Mouse (Mus musculus) hindbrain, embryonic 16.5 days (tissue): ENCODE measurements around the gene Fgf2. TPM values are rescaled to one million over a fixed set of nuclear protein-coding genes. Genes with fewer than 3 reads are reported as not detected.

ENCODE experiments used
- ATAC-seq: fragments of 200-750 bp; cut with Nextera tagmentation; 2 replicates; pipeline ENCODE4 v1.8.0; 2017; ENCODE audit warnings: moderate TSS enrichment, moderate library complexity
- H3K27ac ChIP-seq: fragments of 300-500 bp; sonication (generic); 2 replicates; pipeline ENCODE4 v1.5.1; 2014; ENCODE audit warnings: low read depth, mild to moderate bottlenecking, control low read depth, low read length, moderate library complexity
- H3K27me3 ChIP-seq: fragments of 300-500 bp; sonication (generic); replicated peaks from 2 replicates; pipeline ENCODE4 v1.6.1; 2014; ENCODE audit warnings: low read length; ENCODE audit not compliant: control insufficient read depth, insufficient read depth
- H3K36me3 ChIP-seq: fragments of 300-500 bp; sonication (generic); 2 replicates; pipeline ENCODE4 v1.6.1; 2014; ENCODE audit warnings: mild to moderate bottlenecking, low read length, moderate library complexity, mixed read lengths; ENCODE audit not compliant: control insufficient read depth, insufficient read depth
- H3K4me1 ChIP-seq: fragments of 300-500 bp; sonication (generic); 2 replicates; pipeline ENCODE4 v1.6.1; 2014; ENCODE audit warnings: low read depth, low read length; ENCODE audit not compliant: control insufficient read depth, insufficient read depth
- H3K4me2 ChIP-seq: fragments of 300-500 bp; sonication (generic); 2 replicates; pipeline ENCODE4 v1.6.1; 2014; ENCODE audit warnings: mild to moderate bottlenecking, low read length, control low read depth, moderate library complexity
- H3K4me3 ChIP-seq: fragments of 300-500 bp; sonication (generic); 2 replicates; pipeline ENCODE4 v1.5.1; 2014; ENCODE audit warnings: mild to moderate bottlenecking, low read length, control low read depth, moderate library complexity
- H3K9ac ChIP-seq: fragments of 300-500 bp; sonication (generic); 2 replicates; pipeline ENCODE4 v1.6.1; 2014; ENCODE audit warnings: low read depth, mild to moderate bottlenecking, control low read depth, low read length, moderate library complexity
- H3K9me3 ChIP-seq: fragments of 300-500 bp; sonication (generic); 2 replicates; pipeline ENCODE4 v1.6.1; 2014; ENCODE audit warnings: mild to moderate bottlenecking, low read length, moderate library complexity; ENCODE audit not compliant: control insufficient read depth
- WGBS: fragments of 180-500 bp; shearing (Covaris S2); extraction: QIAGEN DNeasy Blood & Tissue Kit; methylation state at CpG from one replicate; pipeline ENCODE4 v1.1.7; 2014; 5-methylcytosine and 5-hydroxymethylcytosine counted together
- polyA plus RNA-seq: library from polyadenylated mRNA; unstranded; fragments of >200 nt; fragmentation: Nextera tagmentation; extraction: Ambion mirVana; gene quantifications from 2 replicates; pipeline ENCODE4 v1.2.1, GENCODE M21; 2015

Gene Fgf2
- polyA plus RNA-seq: 0.55 and 0.60 TPM in 2 replicates

GRCm38 (mm10) chr3:37348221-37349165 is at the start of gene Fgf2:
Gene Fgf2 (plus strand): TSS chr3:37348346.
- WGBS: under 1% methylated on average over 61 of the region's 75 CpGs
- Histone ChIP-seq H3K4me3 (peak within 1 kb of the TSS; percentile 74), H3K9me3 (no peaks in the 10 kb centered on the region), H3K27me3 (peaks cover 12% of the 10 kb centered on the region), H3K4me1 (peaks cover 10% of the 10 kb centered on the region), H3K36me3 (no peaks in the 10 kb centered on the region), H3K9ac (peak within 1 kb of the TSS; percentile 75), H3K27ac (no peak within 1 kb of the TSS), H3K4me2 (peak within 1 kb of the TSS; percentile 100)
- peak; percentile 86 for ATAC-seq

GRCm38 (mm10) chr3:37299470-37299869 is 48.7 kb upstream of the Fgf2 start:
- Histone ChIP-seq H3K27ac (no peak overlapping the region), H3K9me3 (no peaks in the 10 kb centered on the region), H3K4me1 (no peaks in the 10 kb centered on the region), H3K4me2 (no peak overlapping the region), H3K4me3 (no peak overlapping the region), H3K36me3 (no peaks in the 10 kb centered on the region), H3K27me3 (no peaks in the 10 kb centered on the region), H3K9ac (no peak overlapping the region)
- ATAC-seq: no peak
- 73% methylated on average over 3 of the region's 3 CpGs for WGBS

DNA sequence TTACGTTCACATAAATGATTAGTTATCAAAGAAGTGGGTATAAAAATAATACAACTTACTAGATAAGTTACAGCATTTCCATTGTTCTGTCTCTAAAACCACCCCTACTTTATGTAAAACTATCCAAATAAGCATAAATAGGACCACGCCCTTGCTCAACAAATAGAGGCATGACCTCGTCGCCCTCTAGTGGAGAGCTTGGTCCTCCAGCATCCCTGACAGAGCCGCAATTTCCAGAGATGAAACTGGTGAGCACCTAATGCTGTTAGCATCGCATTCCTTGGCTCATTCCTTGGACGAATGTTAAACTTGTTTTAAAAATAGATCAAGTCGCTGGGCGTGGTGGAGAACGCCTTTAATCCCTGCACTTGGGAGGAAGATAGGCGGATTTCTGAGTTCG is 45.5 kb upstream of the Fgf2 start:
- no peak for ATAC-seq

GRCm38 (mm10) chr3:37303392-37304139 is 44.6 kb upstream of the Fgf2 start:
- 73% methylated on average over 8 of the region's 8 CpGs for WGBS
- no peak for ATAC-seq
- H3K36me3 ChIP-seq: no peaks in the 10 kb centered on the region

More for the DNA sequence above, 45.5 kb upstream of the Fgf2 start:
- Histone ChIP-seq H3K9me3 (no peaks in the 10 kb centered on the region), H3K9ac (no peak overlapping the region), H3K4me2 (no peak overlapping the region), H3K36me3 (no peaks in the 10 kb centered on the region), H3K4me3 (no peak overlapping the region), H3K27me3 (no peaks in the 10 kb centered on the region), H3K4me1 (no peaks in the 10 kb centered on the region), H3K27ac (no peak overlapping the region)
- 44% methylated on average over 12 of the region's 12 CpGs for WGBS

DNA sequence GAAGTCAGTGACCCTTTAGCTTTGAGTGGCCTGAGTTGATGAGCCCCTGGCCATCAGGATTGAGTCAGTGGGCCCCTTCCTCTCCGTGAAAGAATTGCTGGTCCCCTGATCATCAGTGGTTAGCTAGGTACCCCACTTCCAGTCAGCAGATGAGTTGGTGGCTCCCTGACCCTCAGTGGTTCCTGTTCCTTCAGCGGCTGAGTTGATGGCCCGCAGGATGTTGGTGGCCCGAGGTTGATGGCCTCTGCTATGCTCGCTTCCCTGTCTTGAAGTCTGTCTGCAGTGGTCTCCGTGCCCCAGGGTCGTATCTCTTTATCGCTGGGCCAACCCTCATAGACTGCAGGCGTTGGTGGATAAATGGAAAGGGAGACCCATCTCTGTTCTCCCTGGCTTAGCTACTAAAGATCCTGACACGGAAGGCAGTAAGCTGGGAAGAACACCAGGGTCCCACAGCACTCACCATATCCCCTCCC is 36.2 kb upstream of the Fgf2 start:
- Histone ChIP-seq H3K4me3 (peak overlapping the region; percentile 89), H3K36me3 (no peaks in the 10 kb centered on the region), H3K9ac (peak overlapping the region; percentile 92), H3K27ac (peak overlapping the region; percentile 54), H3K4me1 (peaks cover 9% of the 10 kb centered on the region; the same call in 1 of the 2 replicates), H3K27me3 (no peaks in the 10 kb centered on the region), H3K9me3 (no peaks in the 10 kb centered on the region), H3K4me2 (peak overlapping the region; percentile 80)
- no peak for ATAC-seq
- WGBS: 3% methylated on average over 10 of the region's 10 CpGs

More at GRCm38 (mm10) chr3:37303392-37304139, 44.6 kb upstream of the Fgf2 start:
- H3K4me2 ChIP-seq: no peak overlapping the region
- H3K27ac ChIP-seq: no peak overlapping the region
- H3K9me3 ChIP-seq: no peaks in the 10 kb centered on the region
- H3K4me1 ChIP-seq: no peaks in the 10 kb centered on the region
- H3K27me3 ChIP-seq: no peaks in the 10 kb centered on the region
- no peak overlapping the region for H3K9ac ChIP-seq
- H3K4me3 ChIP-seq: no peak overlapping the region

DNA sequence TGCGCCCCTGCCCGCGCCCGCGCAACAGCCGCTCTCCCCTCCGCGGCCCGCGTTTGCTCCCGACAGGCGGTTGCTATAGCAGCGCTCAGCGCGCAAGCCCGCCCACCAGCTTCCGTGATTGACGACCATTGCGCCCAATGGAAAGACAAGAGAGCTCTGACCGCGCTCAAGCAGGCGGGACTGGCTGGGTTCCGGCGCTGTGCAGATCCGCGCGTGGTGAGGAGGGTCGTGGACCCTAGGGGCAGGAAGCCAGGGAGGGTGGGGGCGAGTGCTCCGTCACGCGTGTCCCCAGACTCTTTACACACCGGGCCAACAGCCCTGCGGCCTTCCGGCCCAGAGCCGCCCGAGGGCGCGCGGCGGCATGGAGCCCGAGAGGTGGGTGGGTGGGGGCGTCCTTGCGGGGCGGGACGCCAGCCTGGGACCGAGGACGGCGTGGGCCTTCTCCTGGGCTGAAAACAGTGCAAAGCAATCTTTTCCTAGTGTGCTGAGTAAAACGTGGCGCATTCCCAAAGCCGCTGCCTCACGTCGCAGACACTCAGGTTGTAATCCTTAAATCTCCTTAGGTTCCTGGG is 35.7 kb upstream of the Fgf2 start, which contains the start of the genes Bbs12 and Cetn4:
TSS of gene Bbs12 (plus strand) at position 185 of the 572 bp plus-strand sequence.
TSS of gene Cetn4 (minus strand) at position 339 of the 572 bp plus-strand sequence.
- H3K4me2 ChIP-seq: peak within 1 kb of the TSS; percentile 80
- no peaks in the 10 kb centered on the region for H3K27me3 ChIP-seq
- peak; percentile 100 for ATAC-seq
- no peaks in the 10 kb centered on the region for H3K36me3 ChIP-seq
- H3K27ac ChIP-seq: peak within 1 kb of the TSS; percentile 87
- peak within 1 kb of the TSS; percentile 89 for H3K4me3 ChIP-seq
- WGBS: under 1% methylated on average over 52 of the region's 54 CpGs
- no peaks in the 10 kb centered on the region for H3K9me3 ChIP-seq
- H3K4me1 ChIP-seq: peaks cover 9% of the 10 kb centered on the region; the same call in 1 of the 2 replicates
- peak within 1 kb of the TSS; percentile 92 for H3K9ac ChIP-seq

GRCm38 (mm10) chr3:37313371-37313770 is 34.8 kb upstream of the Fgf2 start:
- ATAC-seq: no peak
- H3K9me3 ChIP-seq: no peaks in the 10 kb centered on the region
- peaks cover 9% of the 10 kb centered on the region; the same call in 1 of the 2 replicates for H3K4me1 ChIP-seq
- H3K9ac ChIP-seq: peak overlapping the region; percentile 17
- peak overlapping the region; percentile 80 for H3K4me2 ChIP-seq
- H3K4me3 ChIP-seq: peak overlapping the region; percentile 89
- no peak overlapping the region for H3K27ac ChIP-seq
- no peaks in the 10 kb centered on the region for H3K27me3 ChIP-seq
- H3K36me3 ChIP-seq: no peaks in the 10 kb centered on the region
- 41% methylated on average over 1 of the region's 1 CpGs for WGBS

DNA sequence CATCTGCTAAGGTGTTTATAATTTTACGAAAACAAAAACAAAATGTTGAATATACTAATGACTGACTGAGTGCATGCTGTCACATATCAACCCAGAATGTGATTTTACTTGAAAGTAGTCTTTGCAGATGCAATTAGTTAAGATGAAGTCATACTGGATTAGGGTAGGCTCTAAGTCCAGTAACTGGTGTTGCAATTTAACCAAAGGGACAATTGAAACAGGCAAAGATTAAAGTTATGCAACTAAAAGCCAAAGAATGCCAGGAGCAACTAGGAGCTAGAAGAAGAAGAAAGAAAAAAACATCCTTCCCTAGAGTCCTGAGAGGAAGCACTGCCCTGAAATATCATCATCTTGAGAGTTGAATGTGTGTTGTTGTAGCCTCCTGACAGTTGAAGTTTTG is 31.9 kb upstream of the Fgf2 start:
- no peaks in the 10 kb centered on the region for H3K27me3 ChIP-seq
- H3K27ac ChIP-seq: no peak overlapping the region
- no peaks in the 10 kb centered on the region for H3K9me3 ChIP-seq
- no peak overlapping the region for H3K4me2 ChIP-seq
- no peak overlapping the region for H3K4me3 ChIP-seq
- no peaks in the 10 kb centered on the region; the same call in 1 of the 2 replicates for H3K36me3 ChIP-seq
- H3K9ac ChIP-seq: no peak overlapping the region
- H3K4me1 ChIP-seq: peaks cover 9% of the 10 kb centered on the region; the same call in 1 of the 2 replicates
- no peak for ATAC-seq
- WGBS: 96% methylated on average over 1 of the region's 1 CpGs
